Mouse (Mus musculus) liver, postnatal 0 days (tissue): ENCODE results near the gene Gtsf1l.

Source experiments
- CTCF ChIP-seq: sonication (generic); IDR thresholded peaks from 2 replicates; pipeline ENCODE4 v1.5.1; 2016; ENCODE audit warnings: antibody characterized with exemption, low read depth
- EP300 ChIP-seq: IDR thresholded peaks from 2 replicates; pipeline ENCODE4 v1.6.1; 2016; ENCODE audit warnings: antibody characterized with exemption, low read depth, mild to moderate bottlenecking

DNA sequence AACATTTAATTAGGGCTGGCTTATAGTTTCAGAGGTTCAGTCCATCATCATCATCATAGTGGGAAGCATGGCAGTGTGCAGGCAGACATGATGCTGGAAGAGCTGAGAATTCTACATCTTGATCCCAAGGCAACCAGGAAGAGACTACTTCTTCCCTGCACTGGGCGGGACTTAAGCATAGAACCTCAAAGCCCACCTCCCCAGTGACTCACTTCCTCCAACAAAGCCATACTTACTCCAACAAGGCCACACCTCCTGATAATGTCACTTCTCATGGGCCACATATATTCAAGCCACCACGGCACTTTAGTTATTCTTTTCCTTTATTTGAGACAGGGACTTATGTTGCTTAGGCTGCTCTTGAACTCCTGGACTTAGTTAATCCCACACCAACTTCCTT is 38.5 kb downstream of the Gtsf1l start:
- TF ChIP-seq EP300 (no peak), CTCF (no peak)
